Mouse (Mus musculus): ENCODE measurements around the gene Oprd1.

The Oprd1 gene

DNA sequence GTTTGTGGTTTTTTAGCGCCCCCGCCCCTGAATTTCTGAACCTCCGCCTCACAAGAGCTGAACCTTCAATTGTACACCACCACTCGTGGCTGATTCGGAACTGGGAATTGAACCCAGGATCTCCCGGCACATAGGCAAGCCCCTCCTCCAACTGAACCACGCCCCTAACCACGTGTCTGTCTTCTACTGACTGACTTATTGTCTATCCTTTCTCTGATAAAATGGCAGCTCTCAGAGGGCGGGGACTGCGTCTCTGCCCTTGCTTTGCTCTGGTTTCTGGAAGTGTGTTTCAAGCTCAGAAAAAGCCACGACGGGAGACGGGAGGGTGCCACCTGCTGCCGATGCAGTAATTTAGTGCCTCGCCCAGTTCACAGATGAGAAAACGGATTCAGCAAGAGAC is 10.4 kb downstream of the Oprd1 start:
- no peak for DNase-seq (ENCODE audit: low spot score)

- DNase-seq (ENCODE audit: low spot score), result no peak
These were observed 10.9 kb downstream of the Oprd1 start for GRCm38 (mm10) chr4:132133381-132133780.

DNA sequence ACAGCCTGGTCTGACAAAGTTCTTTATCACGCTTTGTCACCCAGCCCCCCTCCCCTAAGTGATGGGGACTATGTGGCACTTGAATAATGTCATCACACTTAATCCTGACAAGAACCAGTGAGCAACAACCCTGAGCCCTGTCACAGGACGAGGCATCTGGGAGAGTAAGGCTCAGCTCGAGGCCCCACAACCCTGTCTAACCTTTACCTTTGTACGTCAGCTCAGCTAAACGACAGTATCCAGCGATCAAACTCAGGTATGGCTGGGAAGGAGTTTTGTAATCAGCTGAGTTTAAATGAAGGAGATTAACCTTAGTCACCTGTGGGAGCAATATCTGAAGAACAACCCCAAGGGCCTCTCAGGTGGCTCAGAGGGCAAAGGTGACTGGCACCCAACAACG is 12.0 kb downstream of the Oprd1 start:
- DNase-seq (ENCODE audit: low spot score), result no peak

- DNase-seq (ENCODE audit: low spot score), result no peak
These were observed 12.5 kb downstream of the Oprd1 start for GRCm38 (mm10) chr4:132131790-132132189.

GRCm38 (mm10) chr4:132131116-132131515 is 13.2 kb downstream of the Oprd1 start:
- DNase-seq (ENCODE audit: low spot score), result no peak

DNA sequence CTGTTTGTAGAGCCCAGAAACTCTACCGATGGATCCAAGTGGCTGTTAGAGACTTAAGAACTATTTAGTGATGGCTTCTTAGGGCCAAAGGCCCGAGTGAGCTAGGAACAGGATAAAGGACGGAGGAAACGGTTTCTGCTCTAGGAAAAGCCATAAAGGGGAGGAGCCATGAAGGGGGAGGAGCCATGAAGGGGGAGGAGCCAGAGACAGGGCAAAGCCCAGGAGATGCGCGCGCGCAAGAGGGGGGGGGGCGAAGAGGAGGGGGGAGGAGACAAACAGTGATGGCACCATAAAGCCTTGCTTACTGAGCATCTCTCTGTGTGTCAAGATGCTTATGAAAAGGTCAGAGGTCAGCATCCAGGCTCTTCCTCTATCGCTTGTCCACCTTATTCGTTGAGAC is 13.6 kb downstream of the Oprd1 start:
- no peak for DNase-seq (ENCODE audit: low spot score)

GRCm38 (mm10) chr4:132130134-132130533 is 14.2 kb downstream of the Oprd1 start:
- no peak for DNase-seq (ENCODE audit: low spot score)

DNA sequence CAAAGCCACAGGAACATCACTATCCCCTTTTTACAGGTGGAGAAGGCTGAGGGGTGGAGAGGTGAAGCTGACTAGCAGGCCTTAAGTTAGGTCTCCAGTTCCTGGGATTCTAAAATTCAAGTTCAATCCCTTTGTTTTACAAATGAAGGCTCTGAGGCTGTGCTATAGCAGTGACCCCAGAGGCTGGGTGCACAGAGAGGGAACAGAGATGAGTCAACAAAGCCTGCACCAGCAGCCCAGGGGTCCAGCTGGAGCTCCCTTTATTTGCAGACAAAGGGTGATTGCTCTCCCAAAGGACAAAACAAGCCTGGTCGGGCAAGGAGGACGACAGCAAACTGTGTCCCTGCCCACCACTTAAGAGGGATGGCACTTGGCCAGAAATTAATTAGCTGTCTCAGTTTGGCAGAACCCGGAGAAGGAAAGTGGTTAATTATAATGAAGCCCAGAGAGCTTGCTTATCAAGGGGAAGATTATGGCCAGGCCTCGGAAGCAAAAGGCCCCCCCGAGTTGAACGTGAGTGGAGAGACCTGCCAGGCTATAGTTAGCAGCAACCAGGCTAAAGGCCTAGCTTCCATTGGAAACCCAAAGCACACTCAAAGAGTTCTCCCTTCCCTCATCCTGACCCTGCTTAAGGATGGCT is 15.2 kb downstream of the Oprd1 start:
- DNase-seq (ENCODE audit: low spot score), result no peak

- DNase-seq (ENCODE audit: low spot score), result no peak
These were observed 17.2 kb downstream of the Oprd1 start for GRCm38 (mm10) chr4:132127091-132127490.

- DNase-seq (ENCODE audit: low spot score), result no peak
These were observed 21.1 kb downstream of the Oprd1 start for GRCm38 (mm10) chr4:132123166-132123565.

GRCm38 (mm10) chr4:132121674-132122073 is 22.6 kb downstream of the Oprd1 start:
- no peak for DNase-seq (ENCODE audit: low spot score)

- DNase-seq (ENCODE audit: low spot score), result peak; percentile 26
These were observed 24.7 kb downstream of the Oprd1 start for GRCm38 (mm10) chr4:132119566-132119965.

GRCm38 (mm10) chr4:132116315-132116714 is 28.0 kb downstream of the Oprd1 start:
- no peak for DNase-seq (ENCODE audit: low spot score)

- DNase-seq (ENCODE audit: low spot score), result no peak
These were observed 30.7 kb downstream of the Oprd1 start for GRCm38 (mm10) chr4:132113411-132114095.

- DNase-seq (ENCODE audit: low spot score), result no peak
These were observed 33.1 kb downstream of the Oprd1 start for GRCm38 (mm10) chr4:132111227-132111626.

DNA sequence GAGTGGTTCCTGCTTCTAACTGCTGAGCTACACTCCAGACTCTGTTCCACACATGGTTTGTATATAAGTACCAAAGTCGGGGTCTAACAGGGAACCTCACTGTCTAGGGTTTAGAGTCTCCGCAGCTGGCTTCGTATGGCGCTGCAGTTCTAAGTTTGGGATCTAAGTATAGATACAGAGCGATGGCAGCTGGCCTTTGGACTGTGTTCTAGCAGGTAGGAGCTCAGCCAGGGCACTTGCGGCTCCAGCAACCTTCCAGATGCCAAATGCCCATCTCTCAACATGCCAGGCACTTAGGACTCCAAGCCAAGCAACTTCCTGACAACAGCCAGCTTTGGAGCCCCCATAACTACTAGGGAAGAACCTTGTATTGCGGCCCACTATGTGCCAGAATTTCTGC is 36.1 kb downstream of the Oprd1 start:
- no peak for DNase-seq (ENCODE audit: low spot score)

DNA sequence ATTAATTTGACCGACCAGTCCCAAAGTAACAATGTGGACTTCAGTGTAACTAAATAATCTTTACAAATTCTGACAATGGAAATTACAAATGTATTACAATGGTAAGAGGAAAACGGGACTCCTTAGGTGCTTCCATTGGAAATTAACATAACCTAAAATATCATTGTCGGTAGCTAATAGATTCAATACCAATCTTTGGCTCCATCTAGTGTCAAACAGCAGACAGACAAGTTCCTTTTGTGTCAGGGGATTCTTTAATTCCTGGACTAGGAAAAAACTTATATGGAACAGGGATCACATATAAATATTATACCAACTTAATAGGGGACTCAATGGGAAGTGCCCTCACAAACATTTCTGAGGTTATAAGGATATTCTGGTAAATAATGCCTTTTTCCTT is 43.1 kb downstream of the Oprd1 start:
- no peak for DNase-seq (ENCODE audit: low spot score)

DNA sequence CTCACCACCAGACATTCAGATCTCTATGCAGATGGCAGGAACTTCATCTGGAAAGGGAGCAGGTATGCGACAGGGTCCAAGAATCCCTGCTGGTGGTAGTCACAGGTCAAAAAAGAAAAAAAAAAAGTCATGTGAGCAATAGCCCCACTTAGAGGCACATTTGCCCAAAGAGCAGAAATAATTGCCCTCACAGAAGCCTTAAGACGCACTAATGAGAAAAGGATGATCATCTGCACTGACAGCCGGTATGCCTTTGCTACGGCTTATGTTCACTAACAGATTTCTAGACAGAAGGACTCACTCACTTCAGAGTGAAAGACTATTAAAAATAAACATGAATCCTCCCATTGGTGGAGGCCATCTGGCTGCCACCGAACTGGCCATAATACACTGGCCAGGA is 44.7 kb downstream of the Oprd1 start:
- DNase-seq (ENCODE audit: low spot score), result no peak

DNA sequence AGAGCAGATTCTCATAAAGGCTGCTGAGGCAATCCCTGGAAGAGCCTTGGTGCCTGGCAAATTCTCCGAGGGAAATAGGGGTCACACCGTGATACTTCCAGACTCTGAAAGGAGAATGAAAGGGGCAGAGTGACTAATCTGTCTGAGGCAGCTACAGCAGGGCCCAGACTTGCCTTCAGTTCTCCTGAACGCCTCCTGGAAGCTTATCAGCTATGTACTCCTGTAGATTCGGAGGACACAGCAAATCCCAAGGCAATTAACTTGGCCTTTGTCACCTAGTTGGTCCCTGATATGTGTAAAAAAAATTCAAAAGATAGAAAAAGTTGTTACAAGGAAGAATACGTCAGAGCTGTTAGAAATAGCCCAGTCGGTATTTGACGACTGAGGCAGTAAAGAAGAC is 49.2 kb downstream of the Oprd1 start:
- no peak for DNase-seq (ENCODE audit: low spot score)

- DNase-seq (ENCODE audit: low spot score), result no peak
These were observed 50.4 kb downstream of the Oprd1 start for GRCm38 (mm10) chr4:132093928-132094327.

GRCm38 (mm10) chr4:132093136-132093535 is 51.1 kb downstream of the Oprd1 start:
- DNase-seq (ENCODE audit: low spot score), result no peak

DNA sequence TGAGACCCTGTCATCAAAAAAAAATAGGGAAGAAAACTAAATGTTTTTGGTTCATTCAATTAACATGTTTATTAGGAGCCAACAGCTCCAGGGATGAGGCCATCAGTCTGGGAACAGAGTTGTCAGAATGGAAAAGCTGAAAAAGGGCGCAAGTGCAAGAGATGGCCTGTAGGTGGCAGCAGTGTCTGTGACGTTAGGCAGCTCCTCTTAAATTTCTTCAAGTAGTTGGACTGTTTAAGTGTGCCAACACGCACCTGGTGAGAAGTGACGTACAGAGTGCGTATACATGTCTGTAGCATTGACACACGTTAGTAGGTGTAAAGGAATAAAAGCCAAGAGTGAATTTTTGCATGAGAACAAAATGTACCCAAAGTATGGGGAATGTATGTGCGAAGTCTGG is 55.4 kb downstream of the Oprd1 start:
- no peak for DNase-seq (ENCODE audit: low spot score)

GRCm38 (mm10) chr4:132085114-132085513 is 59.2 kb downstream of the Oprd1 start:
- no peak for DNase-seq (ENCODE audit: low spot score)

DNA sequence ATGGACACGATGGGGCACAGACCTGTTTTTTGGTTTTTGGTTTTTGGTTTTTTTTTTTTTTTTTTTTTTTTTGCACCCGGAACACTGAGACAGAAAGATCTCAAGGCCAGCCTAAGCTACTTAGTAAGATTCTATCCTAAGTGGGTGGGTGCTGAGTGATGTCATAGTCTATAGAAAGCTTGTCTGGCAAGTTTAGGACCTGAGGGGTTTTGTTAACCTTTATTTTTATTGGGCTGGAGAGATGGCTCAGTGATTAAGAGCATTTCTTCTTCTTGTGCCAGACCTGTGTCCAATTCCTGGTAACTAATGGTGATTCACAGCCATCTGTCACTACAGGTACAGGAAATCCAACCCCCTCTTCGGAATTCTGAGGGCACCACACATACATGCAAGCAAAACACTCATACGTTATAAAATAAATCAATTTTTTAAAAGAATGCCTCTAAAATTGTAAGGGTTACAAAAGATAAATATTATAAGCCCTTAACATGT is 63.7 kb downstream of the Oprd1 start:
- DNase-seq (ENCODE audit: low spot score), result no peak
